Mouse (Mus musculus) MEL (cell line): ENCODE measurements around the gene Grcc10. TPM values are rescaled to one million over a fixed set of nuclear protein-coding genes. Genes with fewer than 3 reads are reported as not detected.

ENCODE experiments used
- DNase-seq: peaks from one replicate; pipeline ENCODE4 v3.0.0; 2011; ENCODE audit warnings: low read depth, low spot score
- H3K27ac ChIP-seq: 2 replicates; pipeline ENCODE4 v1.5.1; 2012; ENCODE audit warnings: low read depth, mild to moderate bottlenecking, control low read depth, low read length, moderate library complexity; ENCODE audit not compliant: control insufficient read depth
- H3K27me3 ChIP-seq, 2 experiments: fragments of 150-350 bp in 1 of 2; sonication (generic) in 1 of 2; 2 replicates each; pipeline ENCODE4 v1.6.1; 2012; ENCODE audit warnings: low read length in 2 of 2, mild to moderate bottlenecking in 2 of 2, improper control_type of control experiment in 1 of 2, moderate library complexity in 1 of 2; ENCODE audit not compliant: insufficient read depth in 2 of 2, control insufficient read depth in 1 of 2
- H3K36me3 ChIP-seq, 2 experiments: 2 replicates each; pipeline ENCODE4 v1.6.1; 2012 to 2014; ENCODE audit warnings: low read length in 2 of 2, improper control_type of control experiment in 1 of 2, inconsistent platforms in 1 of 2, mild to moderate bottlenecking in 1 of 2; ENCODE audit not compliant: insufficient read depth in 2 of 2, control insufficient read depth in 1 of 2
- H3K4me1 ChIP-seq, 2 experiments: fragments of 150-350 bp in 1 of 2; sonication (generic) in 1 of 2; 2 replicates each; pipeline ENCODE4 v1.6.1; 2012; ENCODE audit warnings: low read length in 2 of 2, improper control_type of control experiment in 1 of 2, mild to moderate bottlenecking in 1 of 2; ENCODE audit not compliant: insufficient read depth in 2 of 2, control insufficient read depth in 1 of 2
- H3K4me3 ChIP-seq, 2 experiments: fragments of 150-350 bp in 1 of 2; sonication (generic) in 1 of 2; 2 replicates each; pipeline ENCODE4 v1.5.1; 2012; ENCODE audit warnings: low read depth in 2 of 2, low read length in 2 of 2, mild to moderate bottlenecking in 2 of 2, moderate library complexity in 2 of 2, control low read depth in 1 of 2, improper control_type of control experiment in 1 of 2; ENCODE audit not compliant: control insufficient read depth in 1 of 2, insufficient read depth in 1 of 2
- H3K79me2 ChIP-seq: 2 replicates; pipeline ENCODE4 v1.6.1; 2012; ENCODE audit warnings: mild to moderate bottlenecking, low read length, moderate library complexity; ENCODE audit not compliant: control insufficient read depth, poor library complexity, insufficient read depth
- H3K9ac ChIP-seq: 2 replicates; pipeline ENCODE4 v1.6.1; 2012; ENCODE audit warnings: low read depth, mild to moderate bottlenecking, control low read depth, low read length, moderate library complexity; ENCODE audit not compliant: control insufficient read depth, poor library complexity, severe bottlenecking
- H3K9me3 ChIP-seq: fragments of 150-350 bp; sonication (generic); replicated peaks from 2 replicates; pipeline ENCODE4 v1.6.1; 2012; ENCODE audit warnings: mild to moderate bottlenecking, low read length, improper control_type of control experiment, moderate library complexity; ENCODE audit not compliant: insufficient read depth
- CHD1 ChIP-seq: IDR thresholded peaks from 2 replicates; pipeline ENCODE4 v1.6.1; 2012; ENCODE audit warnings: low read depth, mild to moderate bottlenecking, inconsistent platforms, low read length, improper control_type of control experiment
- ELF1 ChIP-seq: IDR thresholded peaks from 2 replicates; pipeline ENCODE4 v1.6.1; 2014; ENCODE audit warnings: low read depth, mild to moderate bottlenecking, inconsistent platforms, low read length, improper control_type of control experiment, moderate library complexity
- EP300 ChIP-seq, 2 experiments: IDR thresholded peaks; 2 replicates each; pipeline ENCODE4 v1.6.1; 2011; ENCODE audit warnings: improper control_type of control experiment in 2 of 2, low read length in 2 of 2, low read depth in 1 of 2, mild to moderate bottlenecking in 1 of 2
- GABPA ChIP-seq: IDR thresholded peaks from 2 replicates; pipeline ENCODE4 v1.6.1; 2012; ENCODE audit warnings: low read depth, mild to moderate bottlenecking, inconsistent platforms, low read length, improper control_type of control experiment, moderate library complexity
- GATA1 ChIP-seq: IDR thresholded peaks from 2 replicates; pipeline ENCODE4 v1.6.1; 2011; ENCODE audit warnings: low read depth, low read length, improper control_type of control experiment
- HCFC1 ChIP-seq: IDR thresholded peaks from 2 replicates; pipeline ENCODE4 v1.6.1; 2012; ENCODE audit warnings: low read depth, mild to moderate bottlenecking, inconsistent platforms, low read length, improper control_type of control experiment, moderate library complexity
- JUND ChIP-seq: IDR thresholded peaks from 2 replicates; pipeline ENCODE4 v1.6.1; 2011; ENCODE audit warnings: low read depth, mild to moderate bottlenecking, improper control_type of control experiment, low read length
- KAT2A ChIP-seq: conservative IDR thresholded peaks from 2 replicates; pipeline ENCODE4 v1.6.1; 2012; ENCODE audit warnings: low read depth, low read length, improper control_type of control experiment, inconsistent platforms
- MAFK ChIP-seq: IDR thresholded peaks from 2 replicates; pipeline ENCODE4 v1.6.1; 2011; ENCODE audit warnings: low read depth, mild to moderate bottlenecking, low read length, improper control_type of control experiment, borderline replicate concordance
- MAX ChIP-seq: IDR thresholded peaks from 2 replicates; pipeline ENCODE4 v1.6.1; 2011; ENCODE audit warnings: low read length, improper control_type of control experiment
- MXI1 ChIP-seq: IDR thresholded peaks from 2 replicates; pipeline ENCODE4 v1.6.1; 2011; ENCODE audit warnings: mild to moderate bottlenecking, low read depth, low read length, improper control_type of control experiment
- MYB ChIP-seq: IDR thresholded peaks from 2 replicates; pipeline ENCODE4 v1.6.1; 2011; ENCODE audit warnings: mild to moderate bottlenecking, low read depth, low read length, improper control_type of control experiment
- MYC ChIP-seq: IDR thresholded peaks from 2 replicates; pipeline ENCODE4 v1.6.1; 2011; ENCODE audit warnings: low read depth, mild to moderate bottlenecking, low read length, improper control_type of control experiment, moderate library complexity
- NELFE ChIP-seq: IDR thresholded peaks from 2 replicates; pipeline ENCODE4 v1.6.1; 2011; ENCODE audit warnings: low read depth, low read length, improper control_type of control experiment
- NRF1 ChIP-seq: IDR thresholded peaks from 2 replicates; pipeline ENCODE4 v1.6.1; 2014; ENCODE audit warnings: low read depth, mild to moderate bottlenecking, inconsistent platforms, low read length, improper control_type of control experiment, moderate library complexity; ENCODE audit not compliant: poor library complexity, insufficient read depth, severe bottlenecking
- POLR2AphosphoS2 ChIP-seq: IDR thresholded peaks from 2 replicates; pipeline ENCODE4 v1.6.1; 2011; ENCODE audit warnings: low read length, improper control_type of control experiment
- RAD21 ChIP-seq: IDR thresholded peaks from 2 replicates; pipeline ENCODE4 v1.6.1; 2011; ENCODE audit warnings: mild to moderate bottlenecking, low read depth, low read length, improper control_type of control experiment
- RCOR1 ChIP-seq: IDR thresholded peaks from 2 replicates; pipeline ENCODE4 v1.6.1; 2012; ENCODE audit warnings: low read depth, mild to moderate bottlenecking, inconsistent platforms, low read length, improper control_type of control experiment
- SIN3A ChIP-seq: IDR thresholded peaks from 2 replicates; pipeline ENCODE4 v1.6.1; 2012; ENCODE audit warnings: low read length, improper control_type of control experiment, inconsistent platforms
- SMC3 ChIP-seq: IDR thresholded peaks from 2 replicates; pipeline ENCODE4 v1.6.1; 2011; ENCODE audit warnings: low read depth, low read length, improper control_type of control experiment
- TBP ChIP-seq: IDR thresholded peaks from 2 replicates; pipeline ENCODE4 v1.8.0; 2011; ENCODE audit warnings: low read depth, low read length, improper control_type of control experiment
- TCF12 ChIP-seq: IDR thresholded peaks from 2 replicates; pipeline ENCODE4 v1.6.1; 2014; ENCODE audit warnings: low read depth, mild to moderate bottlenecking, inconsistent platforms, low read length, improper control_type of control experiment, moderate library complexity
- UBTF ChIP-seq: IDR thresholded peaks from 2 replicates; pipeline ENCODE4 v1.6.1; 2012; ENCODE audit warnings: low read depth, mild to moderate bottlenecking, inconsistent platforms, low read length, improper control_type of control experiment, moderate library complexity, borderline replicate concordance; ENCODE audit not compliant: insufficient read depth
- ZC3H11A ChIP-seq: IDR thresholded peaks from 2 replicates; pipeline ENCODE4 v1.6.1; 2012; ENCODE audit warnings: low read depth, mild to moderate bottlenecking, inconsistent platforms, low read length, improper control_type of control experiment
- ZMIZ1 ChIP-seq: IDR thresholded peaks from 2 replicates; pipeline ENCODE4 v1.6.1; 2012; ENCODE audit warnings: low read depth, mild to moderate bottlenecking, inconsistent platforms, low read length, improper control_type of control experiment, moderate library complexity
- polyA plus RNA-seq, 2 experiments: library from polyadenylated mRNA; stranded (reverse) in 1 of 2; unstranded in 1 of 2; fragments of >175 nt in 1 of 2; fragments of >200 nt in 1 of 2; gene quantifications; 2 replicates each; pipeline versions ENCODE4 v1.2.1 to v1.2.4; 2012; ENCODE audit warnings: low replicate concordance in 2 of 2, low read depth in 1 of 2; ENCODE audit not compliant: insufficient read length in 2 of 2, insufficient read depth in 1 of 2, missing spikeins in 1 of 2
- total RNA-seq: library from RNA; depleted of rRNA; stranded (reverse); fragments of 300-350 nt; gene quantifications from 2 replicates; pipeline ENCODE4 v1.2.3, GENCODE M21; 2012

The Grcc10 gene
- total and polyA plus RNA-seq, 3 experiments: 57.4 to 62.9 TPM; not detected in 1

GRCm38 (mm10) chr6:124767536-124767919 lies 26.4 kb upstream of the Grcc10 start:
- no peaks in the 10 kb centered on the region; the same call in 1 of the 2 replicates for H3K79me2 ChIP-seq
- no peak overlapping the region for H3K4me3 ChIP-seq
- H3K27ac ChIP-seq: no peak overlapping the region
- H3K36me3 ChIP-seq: peaks cover 0 to 6% of the 10 kb centered on the region in 2 experiments; a peak in 1 of 4 replicates
- H3K4me1 ChIP-seq: peaks cover 0 to 15% of the 10 kb centered on the region in 2 experiments; a peak in 2 of 4 replicates
- H3K27me3 ChIP-seq: no peaks in the 10 kb centered on the region; a peak in 1 of 4 replicates
- H3K9me3 ChIP-seq: no peaks in the 10 kb centered on the region
- no peak for DNase-seq
- TF ChIP-seq TBP: no peak
- TF ChIP-seq MYB: no peak
- no peak for TF ChIP-seq RCOR1
- no peak for TF ChIP-seq GATA1
- no peak for TF ChIP-seq SIN3A
- TF ChIP-seq ZC3H11A: no peak
- TF ChIP-seq SMC3: no peak
- no peak for TF ChIP-seq TCF12
- TF ChIP-seq ZMIZ1: no peak
- no peak for TF ChIP-seq ELF1
- no peak for TF ChIP-seq KAT2A
- TF ChIP-seq MXI1: no peak
- TF ChIP-seq MYC: no peak
- no peak overlapping the region for H3K9ac ChIP-seq

DNA sequence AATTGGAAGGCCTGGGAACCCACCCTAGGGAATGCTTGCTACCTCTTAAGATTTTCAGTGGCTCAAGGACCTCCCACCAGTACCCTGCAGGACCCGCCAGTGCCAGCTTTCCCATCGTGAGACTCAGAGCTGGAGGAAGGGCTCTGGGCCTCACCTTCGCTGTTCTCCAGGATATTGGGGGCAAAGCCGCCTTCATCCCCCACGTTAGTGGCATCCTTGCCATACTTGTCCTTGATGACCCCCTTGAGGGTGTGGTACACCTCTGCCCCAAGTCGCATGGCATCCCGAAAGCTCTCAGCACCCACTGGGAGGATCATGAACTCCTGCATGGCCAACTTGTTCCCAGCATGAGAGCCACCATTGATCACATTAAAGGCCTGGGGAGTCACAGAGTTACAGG lies 24.8 kb upstream of the Grcc10 start:
- Histone ChIP-seq H3K9me3 (no peaks in the 10 kb centered on the region), H3K27ac (no peak overlapping the region), H3K4me1 (peaks cover 0 to 15% of the 10 kb centered on the region in 2 experiments; a peak in 2 of 4 replicates), H3K79me2 (no peaks in the 10 kb centered on the region; the same call in 1 of the 2 replicates), H3K27me3 (no peaks in the 10 kb centered on the region), H3K4me3 (no peak overlapping the region), H3K36me3 (peaks cover 0 to 6% of the 10 kb centered on the region in 2 experiments; a peak in 1 of 4 replicates), H3K9ac (no peak overlapping the region)
- no peak for TF ChIP-seq ZC3H11A
- TF ChIP-seq KAT2A: no peak
- no peak for TF ChIP-seq TCF12
- TF ChIP-seq POLR2AphosphoS2: no peak
- TF ChIP-seq HCFC1: no peak
- no peak for TF ChIP-seq UBTF
- no peak for TF ChIP-seq RAD21
- TF ChIP-seq SIN3A: no peak
- TF ChIP-seq GABPA: no peak
- no peak for TF ChIP-seq CHD1
- TF ChIP-seq MAFK: no peak
- no peak for TF ChIP-seq EP300 (IDR thresholded peaks at IDR 0.05; ENCODE audit: low read depth in 1 of 2, low read length in 2 of 2)
- TF ChIP-seq MAX: no peak
- TF ChIP-seq NELFE: no peak
- TF ChIP-seq GATA1: no peak
- no peak for TF ChIP-seq JUND
- TF ChIP-seq NRF1: no peak
- no peak for TF ChIP-seq ZMIZ1
- DNase-seq: no peak
